Mouse (Mus musculus) urinary bladder, adult 18-20 months (tissue): ENCODE results near the gene Procr.
A peak's percentile ranks its signal among the peaks of the same experiment; 100 is the strongest.
"Not testable (repeated sequence)": the region's sequence is repeated elsewhere in the genome, so short reads cannot be mapped to it uniquely, and the experiment has no call there.

Experiments used
- DNase-seq, 2 experiments: peaks; one replicate each; pipeline ENCODE4 v3.0.0; 2022; ENCODE audit warnings: low spot score in 2 of 2, mixed read lengths in 2 of 2

Procr gene

DNA sequence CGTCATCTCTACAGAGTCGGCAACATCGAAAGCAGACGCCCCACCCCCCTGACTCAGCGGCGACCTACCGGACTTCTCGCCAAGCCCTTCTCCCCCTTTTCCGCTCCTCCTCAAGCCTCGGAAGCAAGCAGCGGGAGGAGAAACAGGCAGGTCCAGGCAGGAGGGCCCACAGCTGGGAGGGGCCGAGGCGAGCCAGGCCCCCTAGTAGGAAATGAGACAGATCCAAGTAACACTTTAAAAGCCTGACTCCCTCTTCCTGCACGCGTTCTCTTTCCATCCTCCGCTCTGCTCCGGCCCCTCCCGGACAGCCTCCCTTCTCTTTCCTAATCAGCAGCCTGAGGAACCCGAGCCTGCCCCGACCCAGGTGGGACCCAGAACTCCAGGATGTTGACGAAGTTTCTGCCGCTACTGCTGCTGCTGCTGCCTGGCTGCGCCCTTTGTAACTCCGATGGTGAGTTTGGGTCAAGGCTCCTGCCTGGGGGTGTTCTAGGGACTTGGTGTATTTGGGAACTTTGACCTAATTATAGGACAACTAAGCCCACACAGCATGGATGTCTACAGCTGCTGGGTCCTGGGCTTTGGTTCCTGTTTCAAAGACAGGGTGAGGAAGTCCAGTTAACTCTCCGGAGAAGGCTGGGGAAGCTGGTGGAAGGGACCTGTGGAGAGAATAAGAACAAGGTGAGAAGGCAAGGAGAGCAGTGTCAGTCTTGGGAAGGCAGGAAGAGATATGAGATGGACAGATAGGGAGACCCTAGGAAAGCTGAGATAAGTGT lies at the start of gene Procr:
Gene Procr, plus strand, starts transcription at position 104 of the 773 bp plus-strand sequence.
- peak; percentile 35 to 58 for DNase-seq

DNA sequence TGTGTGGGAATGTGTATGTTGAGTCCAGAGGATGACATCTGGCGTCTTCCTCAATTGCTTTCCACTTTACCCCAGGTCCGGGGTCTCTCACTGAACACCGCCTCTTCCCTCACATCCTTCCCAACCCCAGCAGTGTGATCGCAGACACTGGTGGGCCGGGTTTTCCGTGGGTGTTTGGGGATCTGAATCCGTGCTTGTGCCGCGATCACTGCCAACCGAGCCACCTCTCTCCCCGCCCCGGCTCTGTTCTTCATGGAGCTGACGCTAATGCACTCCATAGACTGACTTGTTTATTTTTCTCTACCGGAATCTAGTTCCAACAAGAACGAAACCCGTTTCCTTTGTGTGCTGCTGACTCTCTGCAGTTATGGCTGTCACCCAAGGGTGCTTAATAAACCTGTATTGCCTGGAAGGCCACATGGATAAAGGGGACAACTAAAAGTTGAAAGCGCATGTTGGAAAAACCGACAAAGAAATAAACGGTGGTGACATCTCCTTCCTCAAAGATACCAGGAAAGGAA lies 49.5 kb upstream of the Procr start:
- DNase-seq = no peak

GRCm38 (mm10) chr2:155703630-155704029 lies 47.3 kb upstream of the Procr start:
- no peak for DNase-seq

GRCm38 (mm10) chr2:155707251-155707650 lies 43.7 kb upstream of the Procr start:
- no peak for DNase-seq

DNA sequence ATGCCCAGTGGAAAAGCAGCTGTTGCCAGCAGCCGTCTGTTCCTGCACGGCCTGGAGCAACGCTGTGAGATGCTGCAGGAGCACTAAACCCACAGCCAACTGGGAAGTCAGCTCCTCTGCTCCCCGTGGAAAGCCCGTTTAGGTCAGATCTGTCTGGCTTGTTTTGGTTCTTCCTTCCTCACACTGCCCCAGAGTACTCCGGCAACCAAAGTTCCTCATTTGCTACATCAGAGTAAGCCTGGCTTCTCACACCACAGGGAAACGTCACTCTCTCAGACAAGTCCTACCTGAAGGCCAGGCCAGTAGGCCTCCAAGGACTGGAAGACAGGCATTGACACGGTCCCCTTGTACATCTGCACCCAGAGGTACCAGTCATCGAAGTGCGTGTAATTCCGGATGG lies 40.4 kb upstream of the Procr start:
- DNase-seq = no peak

DNA sequence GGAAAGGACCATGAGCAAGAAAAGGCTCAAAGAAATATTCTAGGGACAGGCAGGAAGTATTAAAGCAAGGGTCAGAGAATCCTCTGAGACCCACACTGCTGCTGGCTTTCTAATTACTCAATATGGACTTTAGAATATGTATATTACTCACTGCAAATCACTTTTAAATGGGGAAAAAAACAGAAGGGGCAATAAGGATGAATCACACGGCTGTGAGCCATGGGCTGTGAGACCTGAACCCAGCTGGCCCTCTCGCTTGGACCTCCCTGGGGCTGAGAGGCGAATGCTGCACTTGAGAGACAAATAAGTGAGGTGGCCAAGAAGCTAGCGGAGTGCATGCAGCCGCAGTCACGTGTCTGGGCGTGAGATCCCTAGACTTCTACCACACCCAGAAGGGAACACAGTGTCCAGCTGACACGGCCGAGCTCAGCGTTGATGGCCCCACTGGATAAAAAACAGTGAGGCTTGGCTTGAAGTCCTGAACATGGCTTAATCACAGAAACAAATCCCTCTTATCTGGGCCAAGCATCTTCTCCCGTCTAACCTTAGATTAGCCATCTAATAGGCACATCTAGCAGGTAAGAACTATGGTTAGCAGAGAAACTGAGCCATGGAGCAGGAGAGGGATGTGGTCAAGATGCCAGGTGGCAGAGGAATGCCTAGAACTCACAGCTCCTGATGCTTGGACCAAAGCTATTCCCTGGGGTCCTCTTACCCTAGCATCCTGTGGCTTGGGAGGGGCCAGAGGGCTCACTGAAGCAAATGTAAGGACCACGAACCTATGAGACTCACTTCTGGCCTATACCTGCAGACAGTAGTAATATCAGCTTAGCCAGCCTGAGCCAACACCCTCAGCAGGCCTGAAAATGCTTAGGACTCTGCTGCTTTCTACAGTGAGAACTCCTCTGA lies 33.6 kb upstream of the Procr start:
- DNase-seq = peak in 1 of 2 experiments; percentile 36

DNA sequence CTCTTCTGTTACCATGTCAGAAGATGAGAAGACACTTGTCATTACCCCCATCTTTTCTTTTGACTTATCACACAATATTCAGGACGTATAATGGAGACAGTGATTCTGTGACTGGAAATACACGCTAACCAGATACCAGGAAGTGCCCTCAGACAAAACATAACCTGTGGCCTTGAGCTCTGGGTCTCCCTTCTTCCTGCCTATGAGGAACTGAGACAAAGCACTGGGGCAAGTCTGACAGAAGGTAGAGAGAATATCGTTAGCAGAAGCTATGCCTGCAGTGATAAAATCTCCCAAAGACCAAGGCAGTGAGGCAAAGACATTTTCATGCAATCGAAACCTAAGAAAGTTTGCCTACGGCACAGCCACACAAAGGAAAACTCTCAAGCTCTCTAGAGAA lies 30.3 kb upstream of the Procr start:
- DNase-seq = no peak

- no peak for DNase-seq
These were observed 26.9 kb upstream of the Procr start for GRCm38 (mm10) chr2:155724036-155724435.

DNA sequence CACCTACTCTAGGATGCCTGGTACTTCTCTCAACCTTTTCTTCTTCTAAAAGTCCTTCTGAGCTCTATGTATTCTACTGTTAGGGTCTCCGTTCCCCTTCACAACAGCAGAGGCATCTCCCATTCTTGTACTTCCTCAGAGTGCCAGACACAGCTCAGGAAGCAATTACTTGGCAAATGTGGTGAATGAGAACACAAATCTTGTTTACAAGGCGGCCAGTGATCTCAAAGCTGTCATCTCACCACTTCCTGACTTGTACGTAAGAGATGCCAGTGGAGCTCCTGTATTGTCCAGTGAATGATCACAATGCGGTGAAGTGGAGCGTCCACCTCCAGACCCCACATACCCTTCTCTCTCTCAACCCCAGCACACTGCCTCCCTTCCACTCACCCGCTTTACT lies 26.4 kb upstream of the Procr start:
- DNase-seq = no peak

DNA sequence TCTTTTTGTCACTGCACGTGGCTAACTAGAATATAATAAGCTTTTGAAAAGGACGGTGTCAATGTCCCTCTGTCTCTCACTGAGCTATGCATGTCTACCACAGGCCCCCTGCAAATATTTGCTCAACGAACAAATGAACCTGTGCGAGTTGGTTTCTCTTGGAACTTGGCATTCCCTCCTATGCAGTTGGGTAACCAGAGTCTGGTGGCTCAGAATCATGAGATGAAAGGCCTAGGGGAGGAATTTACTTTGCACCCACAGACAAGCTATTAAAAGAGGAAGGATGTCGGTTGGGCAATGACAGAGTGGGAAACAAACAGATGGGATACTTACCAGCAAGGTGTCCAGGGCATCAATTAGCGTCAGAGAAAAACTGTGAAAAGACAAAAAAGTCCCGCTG lies 24.6 kb upstream of the Procr start:
- no peak for DNase-seq

DNA sequence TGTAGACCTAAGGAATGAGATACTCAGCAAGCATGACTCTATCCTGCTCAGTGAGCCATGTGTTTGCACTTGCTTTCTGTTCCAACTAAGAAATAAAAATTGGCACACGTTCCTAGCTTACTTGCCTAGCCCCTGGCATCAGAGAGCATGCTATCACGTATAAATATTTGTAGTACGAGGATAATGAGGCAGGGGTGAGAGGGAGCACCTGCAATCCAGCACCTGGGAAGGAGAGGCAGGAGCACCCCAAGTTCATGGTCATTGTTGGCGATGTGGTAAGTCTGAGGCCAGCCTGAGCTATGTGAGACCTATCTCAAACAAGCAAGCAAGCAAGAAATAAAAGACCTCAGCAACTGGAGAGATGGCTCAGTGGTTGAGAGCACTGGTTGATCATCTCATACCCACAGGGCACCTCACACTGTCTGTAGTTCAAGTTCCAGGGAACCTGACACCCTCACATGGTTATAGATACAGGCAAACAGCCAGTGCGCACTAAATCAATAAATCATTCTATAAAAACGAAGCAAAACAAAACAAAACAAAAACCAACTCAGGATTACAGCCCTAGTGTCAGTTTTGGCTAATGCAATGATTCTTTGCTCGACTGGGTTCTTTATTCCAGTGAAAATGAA lies 23.0 kb upstream of the Procr start:
- DNase-seq = no peak

GRCm38 (mm10) chr2:155728742-155729141 lies 22.2 kb upstream of the Procr start:
- no peak for DNase-seq

DNA sequence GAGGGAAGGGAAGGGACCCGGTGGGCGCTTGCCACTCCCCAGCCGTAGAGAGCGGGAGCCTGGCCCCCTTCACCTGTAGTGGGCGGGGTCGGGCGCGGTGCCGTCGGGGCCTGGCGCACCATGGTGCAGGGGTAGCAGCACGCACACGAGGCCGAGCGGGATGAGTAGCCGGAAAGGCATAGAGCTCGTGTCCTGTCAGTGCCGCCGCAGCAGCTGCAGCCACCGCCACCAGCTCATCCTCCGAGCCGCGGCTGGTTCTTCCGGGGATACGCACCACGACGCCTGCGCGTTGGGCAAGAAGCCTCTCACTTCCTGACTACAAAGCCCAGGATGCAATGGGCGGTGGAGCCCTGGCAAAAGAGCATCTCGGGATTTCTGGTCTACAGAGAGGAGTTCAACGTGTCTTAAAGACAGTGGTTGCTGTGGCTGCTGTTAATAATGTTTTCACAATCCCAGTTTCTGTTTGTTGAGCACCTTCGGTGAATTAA lies 21.7 kb upstream of the Procr start, which contains the start of gene Edem2:
Gene Edem2, minus strand, starts transcription at position 318 of the 488 bp plus-strand sequence.
- peak; percentile 86 to 89 for DNase-seq

DNA sequence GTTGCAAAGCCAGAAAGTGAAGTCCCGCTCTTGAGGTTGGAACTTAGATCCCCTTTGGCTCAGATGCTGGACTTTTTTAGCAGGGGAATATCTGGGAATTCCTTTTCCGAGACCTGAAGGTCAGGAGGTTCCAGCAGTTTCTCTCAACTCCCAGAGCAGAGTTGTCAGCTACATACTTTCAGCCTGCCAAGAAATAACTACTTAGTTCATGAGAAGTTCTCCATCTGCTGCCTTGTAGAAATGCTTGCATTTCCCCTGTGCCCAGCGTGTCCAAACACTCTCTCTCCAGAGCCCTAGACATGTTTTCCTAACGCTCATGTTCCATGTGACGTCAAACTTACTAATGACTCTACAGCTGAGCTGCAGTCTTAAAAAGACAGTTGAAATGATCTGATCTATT lies 15.8 kb upstream of the Procr start:
- no peak for DNase-seq

DNA sequence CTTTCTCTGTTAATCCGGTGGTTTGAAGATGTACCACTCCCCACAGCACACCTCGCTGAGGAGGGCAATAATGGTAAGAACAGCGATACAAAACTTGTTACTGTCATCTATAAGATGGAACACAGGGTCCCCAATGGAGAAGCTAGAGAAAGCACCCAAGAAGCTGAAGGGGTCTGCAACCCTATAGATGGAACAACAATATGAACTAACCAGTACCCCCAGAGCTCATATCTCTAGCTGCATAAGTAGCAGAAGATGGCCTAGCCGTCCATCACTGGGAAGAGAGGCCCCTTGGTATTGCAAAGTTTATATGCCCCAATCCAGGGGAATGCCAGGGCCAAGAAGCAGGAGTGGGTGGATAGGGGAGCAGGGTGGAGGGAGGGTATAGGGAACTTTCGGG lies 15.2 kb upstream of the Procr start, which contains the start of gene Gm17581:
Gene Gm17581, minus strand, starts transcription at position 101 of the 400 bp plus-strand sequence.
- not testable (repeated sequence) for DNase-seq

DNA sequence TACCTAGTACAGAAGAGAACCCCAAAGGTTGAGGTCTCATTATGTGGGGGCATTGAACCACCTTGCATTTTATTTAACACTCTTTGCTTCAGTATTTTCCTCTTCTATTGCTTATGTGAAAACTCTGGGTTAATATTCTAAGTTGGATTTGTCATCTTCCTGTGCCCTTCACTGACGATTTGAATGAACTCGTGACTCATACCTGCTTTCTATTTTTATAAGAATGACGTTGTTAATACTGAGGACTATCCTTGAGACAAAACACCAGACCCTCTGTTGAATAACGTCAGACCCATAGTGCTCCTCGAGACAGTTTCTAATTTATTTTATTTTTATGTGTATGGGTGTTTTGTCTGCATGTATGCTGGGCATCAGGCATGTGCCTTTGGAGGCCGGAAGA lies 14.0 kb upstream of the Procr start:
- no peak for DNase-seq

DNA sequence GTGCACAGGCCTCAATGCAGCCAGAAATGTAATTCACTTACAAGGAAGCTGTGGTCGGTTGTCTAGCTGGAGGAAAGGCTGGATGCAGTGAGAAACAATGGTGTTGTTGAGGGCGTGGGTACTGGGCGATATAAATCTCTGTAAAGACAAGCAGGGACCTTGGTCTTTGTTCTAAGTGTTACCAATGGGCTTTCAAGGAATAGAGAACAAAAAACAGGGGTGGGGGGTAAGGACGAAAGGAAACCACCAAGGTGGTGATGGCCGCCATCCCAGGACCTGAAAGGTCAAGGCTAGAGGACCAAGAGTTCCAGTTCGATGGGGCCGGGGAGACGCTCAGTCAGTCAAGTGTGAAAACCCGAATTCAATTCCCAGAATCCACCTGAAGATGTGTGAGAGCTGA lies 13.1 kb upstream of the Procr start:
- DNase-seq = no peak

GRCm38 (mm10) chr2:155742211-155742610 lies 8.7 kb upstream of the Procr start:
- no peak for DNase-seq

DNA sequence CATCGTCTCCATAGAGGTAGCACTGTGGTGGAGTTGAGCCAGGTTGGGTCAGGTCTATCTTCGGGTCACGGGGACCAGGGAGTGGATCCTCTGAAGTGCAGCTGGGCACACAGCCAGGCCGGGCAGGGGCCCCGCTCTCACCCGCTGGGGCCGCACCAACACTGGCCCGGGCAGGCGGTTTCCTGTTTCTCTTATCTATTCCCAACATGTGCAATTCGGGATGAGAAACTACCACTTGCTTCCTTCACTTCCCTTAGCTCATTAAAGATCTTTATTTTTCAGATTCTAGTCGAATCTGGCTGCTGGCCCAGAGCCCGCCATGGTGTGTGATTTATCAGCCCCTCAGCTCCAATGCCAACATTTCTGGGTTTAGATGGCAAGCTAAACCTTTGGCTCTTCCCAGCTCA lies 8.0 kb upstream of the Procr start:
- no peak for DNase-seq

DNA sequence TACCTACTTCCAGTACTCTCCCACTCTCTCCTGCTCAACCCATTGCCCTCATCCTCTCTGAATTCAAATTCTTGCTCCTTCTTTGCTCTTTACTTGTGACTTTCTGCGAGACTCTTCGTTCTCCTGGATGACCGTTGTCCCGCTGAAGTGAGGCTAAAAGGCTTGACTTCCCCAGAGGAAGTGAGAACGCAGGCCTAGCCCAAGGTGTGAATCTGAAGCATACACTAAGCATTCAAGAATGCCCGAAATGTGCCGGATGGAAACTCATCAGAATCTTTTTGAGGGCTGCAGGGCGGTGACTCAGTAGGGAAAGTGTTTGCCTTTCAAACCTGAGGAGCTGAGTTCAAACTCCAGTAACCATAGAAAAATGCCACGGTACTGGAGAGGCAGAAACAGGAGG lies 7.6 kb upstream of the Procr start:
- DNase-seq = no peak

DNA sequence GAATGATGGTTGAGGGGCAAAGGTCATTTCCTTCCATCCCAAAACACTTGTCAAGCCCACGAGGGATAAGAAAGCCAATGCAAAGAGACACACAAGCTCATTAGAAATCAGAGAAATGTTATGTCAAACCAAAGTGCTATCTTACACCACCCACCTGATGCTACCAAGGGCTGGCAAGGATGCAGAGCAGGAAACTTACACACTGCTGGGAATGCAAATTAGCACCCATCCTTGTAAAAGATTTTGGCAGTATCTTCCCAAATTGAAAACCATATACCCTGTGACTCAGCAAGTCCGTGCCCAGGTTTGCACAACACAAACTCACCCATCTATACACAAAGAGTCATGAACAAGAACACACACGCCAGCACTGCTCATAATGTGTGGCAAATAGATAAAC lies 5.4 kb upstream of the Procr start:
- no peak for DNase-seq

- no peak for DNase-seq
These were observed 1.5 kb upstream of the Procr start for GRCm38 (mm10) chr2:155749394-155749793.
